Mouse (Mus musculus) heart, postnatal 0 days (tissue): ENCODE measurements around the gene Cnp.

Experiments used
- CTCF ChIP-seq: IDR thresholded peaks from 2 replicates; pipeline ENCODE4 v1.5.1; 2016; ENCODE audit warnings: antibody characterized with exemption, control low read depth, low read depth
- EP300 ChIP-seq: IDR thresholded peaks from 2 replicates; pipeline ENCODE4 v1.6.1; 2016; ENCODE audit warnings: antibody characterized with exemption, low read depth

DNA sequence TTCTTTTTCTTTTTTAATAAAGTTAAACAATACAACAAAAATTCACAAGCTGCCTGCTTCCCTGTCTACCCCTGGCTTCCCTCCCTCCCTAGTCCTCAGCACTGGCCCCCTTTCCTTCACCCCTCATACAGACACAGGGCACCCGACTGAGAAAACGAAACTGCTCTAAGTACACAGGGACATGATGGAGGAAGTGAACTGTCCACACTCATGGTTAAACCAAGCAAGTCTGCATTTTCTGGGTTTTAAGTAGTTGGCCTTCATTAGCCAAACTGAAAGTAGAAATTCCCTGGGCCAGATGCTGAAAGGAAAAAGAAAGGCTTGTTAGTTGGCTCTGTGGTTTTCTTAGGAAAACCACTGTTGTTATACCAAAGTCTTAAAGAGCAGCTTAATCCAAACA, 8.1 kb downstream of the Cnp start:
- TF ChIP-seq CTCF (no peak), EP300 (no peak)
